Mouse (Mus musculus) lung, postnatal 0 days (tissue): ENCODE measurements around the gene Aldh3b2. TPM values are rescaled to one million over a fixed set of nuclear protein-coding genes. Genes with fewer than 3 reads are reported as not detected.

Experiments used
- ATAC-seq: fragments of 200-750 bp; cut with Nextera tagmentation; 2 replicates; pipeline ENCODE4 v1.8.0; 2017; ENCODE audit warnings: moderate library complexity
- DNase-seq: peaks from one replicate; pipeline ENCODE4 v3.0.0-alpha.2; 2016; ENCODE audit warnings: low spot score
- H3K27ac ChIP-seq: fragments of 300-500 bp; sonication (generic); 2 replicates; pipeline ENCODE4 v1.5.1; 2014; ENCODE audit warnings: antibody characterized with exemption, mild to moderate bottlenecking, low read length, mixed read lengths
- H3K27me3 ChIP-seq: fragments of 300-500 bp; sonication (generic); replicated peaks from 2 replicates; pipeline ENCODE4 v1.6.1; 2014; ENCODE audit warnings: low read length, mixed read lengths; ENCODE audit not compliant: insufficient read depth
- H3K36me3 ChIP-seq: fragments of 300-500 bp; sonication (generic); 2 replicates; pipeline ENCODE4 v1.6.1; 2014; ENCODE audit warnings: low read length, mixed read lengths; ENCODE audit not compliant: insufficient read depth
- H3K4me1 ChIP-seq: fragments of 300-500 bp; sonication (generic); 2 replicates; pipeline ENCODE4 v1.6.1; 2014; ENCODE audit warnings: antibody characterized with exemption, low read depth, low read length, mixed read lengths; ENCODE audit not compliant: insufficient read depth
- H3K4me2 ChIP-seq: fragments of 300-500 bp; sonication (generic); replicated peaks from 2 replicates; pipeline ENCODE4 v1.6.1; 2014; ENCODE audit warnings: low read depth, mild to moderate bottlenecking, low read length, moderate library complexity, mixed read lengths
- H3K4me3 ChIP-seq: fragments of 300-500 bp; sonication (generic); 2 replicates; pipeline ENCODE4 v1.5.1; 2014; ENCODE audit warnings: low read depth, low read length
- H3K9ac ChIP-seq: fragments of 300-500 bp; sonication (generic); replicated peaks from 2 replicates; pipeline ENCODE4 v1.6.1; 2014; ENCODE audit warnings: low read depth, mild to moderate bottlenecking
- H3K9me3 ChIP-seq: fragments of 300-500 bp; sonication (generic); 2 replicates; pipeline ENCODE4 v1.6.1; 2016; ENCODE audit warnings: low read length, mixed read lengths
- CTCF ChIP-seq: IDR thresholded peaks from 2 replicates; pipeline ENCODE4 v1.5.1; 2016; ENCODE audit warnings: antibody characterized with exemption, mild to moderate bottlenecking
- EP300 ChIP-seq: IDR thresholded peaks from 2 replicates; pipeline ENCODE4 v1.6.1; 2016; ENCODE audit warnings: antibody characterized with exemption, mild to moderate bottlenecking, control low read depth
- WGBS: fragments of 180-500 bp; shearing (Covaris S2); extraction: QIAGEN DNeasy Blood & Tissue Kit; methylation state at CpG from one replicate; pipeline ENCODE4 v1.1.7; 2014; 5-methylcytosine and 5-hydroxymethylcytosine counted together
- polyA plus RNA-seq: library from polyadenylated mRNA; unstranded; fragments of >200 nt; fragmentation: Nextera tagmentation; extraction: Ambion mirVana; gene quantifications from 2 replicates; pipeline ENCODE4 v1.2.1, GENCODE M21; 2015

Gene Aldh3b2
- polyA plus RNA-seq, 1 experiment from 2014 or later = 0.47 TPM

- Histone ChIP-seq H3K9me3 (no peaks in the 10 kb centered on the region), H3K36me3 (no peaks in the 10 kb centered on the region), H3K4me2 (no peak overlapping the region), H3K27me3 (no peaks in the 10 kb centered on the region), H3K27ac (no peak overlapping the region), H3K9ac (no peak overlapping the region), H3K4me3 (no peak overlapping the region), H3K4me1 (no peaks in the 10 kb centered on the region)
- ATAC-seq (no peak), DNase-seq (no peak)
- TF ChIP-seq EP300 = no peak
- TF ChIP-seq CTCF = no peak
- WGBS = 27% methylated on average over 10 of the region's 10 CpGs
Measured at GRCm38 (mm10) chr19:3945872-3946564, 26.1 kb upstream of the Aldh3b2 start.

GRCm38 (mm10) chr19:3946715-3947114 is 25.4 kb upstream of the Aldh3b2 start:
- Histone ChIP-seq H3K27ac (no peak overlapping the region), H3K27me3 (no peaks in the 10 kb centered on the region), H3K9me3 (no peaks in the 10 kb centered on the region), H3K4me2 (no peak overlapping the region), H3K4me3 (no peak overlapping the region), H3K9ac (no peak overlapping the region), H3K36me3 (no peaks in the 10 kb centered on the region), H3K4me1 (no peaks in the 10 kb centered on the region)
- DNase-seq (peak; percentile 60), ATAC-seq (peak; percentile 74)
- peak; percentile 98 for TF ChIP-seq CTCF
- TF ChIP-seq EP300 = no peak
- 12% methylated on average over 2 of the region's 2 CpGs for WGBS

- Histone ChIP-seq H3K4me2 (no peak overlapping the region), H3K9me3 (no peaks in the 10 kb centered on the region), H3K4me1 (no peaks in the 10 kb centered on the region), H3K4me3 (no peak overlapping the region), H3K27ac (no peak overlapping the region), H3K27me3 (no peaks in the 10 kb centered on the region), H3K36me3 (no peaks in the 10 kb centered on the region), H3K9ac (no peak overlapping the region)
- 76% methylated on average over 3 of the region's 3 CpGs for WGBS
- DNase-seq (no peak), ATAC-seq (no peak)
- TF ChIP-seq EP300 (no peak), CTCF (no peak)
Measured at GRCm38 (mm10) chr19:3947813-3948212, 24.3 kb upstream of the Aldh3b2 start.

- Histone ChIP-seq H3K27me3 (no peaks in the 10 kb centered on the region), H3K9ac (no peak overlapping the region), H3K27ac (no peak overlapping the region), H3K4me1 (no peaks in the 10 kb centered on the region), H3K36me3 (no peaks in the 10 kb centered on the region), H3K4me2 (no peak overlapping the region), H3K4me3 (no peak overlapping the region), H3K9me3 (no peaks in the 10 kb centered on the region)
- DNase-seq (no peak), ATAC-seq (no peak)
- 70% methylated on average over 13 of the region's 14 CpGs for WGBS
- no peak for TF ChIP-seq CTCF
- TF ChIP-seq EP300 = no peak
Measured at GRCm38 (mm10) chr19:3948546-3948945, 23.6 kb upstream of the Aldh3b2 start.

- Histone ChIP-seq H3K27me3 (no peaks in the 10 kb centered on the region), H3K4me1 (no peaks in the 10 kb centered on the region), H3K4me2 (no peak overlapping the region), H3K9me3 (no peaks in the 10 kb centered on the region), H3K36me3 (no peaks in the 10 kb centered on the region), H3K9ac (no peak overlapping the region), H3K27ac (no peak overlapping the region), H3K4me3 (no peak overlapping the region)
- WGBS = 70% methylated on average over 3 of the region's 3 CpGs
- TF ChIP-seq EP300 (no peak), CTCF (no peak)
- ATAC-seq = no peak
- DNase-seq = no peak
Measured at GRCm38 (mm10) chr19:3950331-3950730, 21.8 kb upstream of the Aldh3b2 start.

- no peak overlapping the region for H3K4me3 ChIP-seq
- no peaks in the 10 kb centered on the region for H3K27me3 ChIP-seq
- H3K9me3 ChIP-seq = no peaks in the 10 kb centered on the region
- no peaks in the 10 kb centered on the region for H3K4me1 ChIP-seq
- no peak for TF ChIP-seq CTCF
- TF ChIP-seq EP300 = no peak
- DNase-seq (no peak), ATAC-seq (no peak)
- no peak overlapping the region for H3K9ac ChIP-seq
- H3K27ac ChIP-seq = no peak overlapping the region
- no peaks in the 10 kb centered on the region for H3K36me3 ChIP-seq
- H3K4me2 ChIP-seq = no peak overlapping the region
Measured at GRCm38 (mm10) chr19:3951461-3951860, 20.7 kb upstream of the Aldh3b2 start.

- no peaks in the 10 kb centered on the region for H3K36me3 ChIP-seq
- peak; percentile 87 for ATAC-seq
- no peak overlapping the region for H3K4me2 ChIP-seq
- H3K9me3 ChIP-seq = no peaks in the 10 kb centered on the region
- DNase-seq = peak; percentile 23
- no peak overlapping the region for H3K4me3 ChIP-seq
- no peak overlapping the region for H3K27ac ChIP-seq
- H3K9ac ChIP-seq = no peak overlapping the region
- 23% methylated on average over 1 of the region's 1 CpGs for WGBS
- TF ChIP-seq EP300 = peak; percentile 53
- TF ChIP-seq CTCF = no peak
- no peaks in the 10 kb centered on the region for H3K4me1 ChIP-seq
- no peaks in the 10 kb centered on the region for H3K27me3 ChIP-seq
Measured at GRCm38 (mm10) chr19:3952099-3952498, 20.0 kb upstream of the Aldh3b2 start.
